ENCODE assay signal across 25 mouse cellular contexts in genomic region chr1:184491252-184491651, GRCm38 (mm10).
"Had no signal": no experiment of that assay in that cellular context is flagged by ENCODE, and none has a peak within 500 bp of the region (broad histone marks: within the 10 kb centered on the region; RNA-seq: fewer than 3 reads in every experiment).

No protein-coding gene starts in this region.

- H3K4me1 ChIP-seq: heart, embryonic 13.5 days; heart, embryonic 15.5 days; hindbrain, embryonic 15.5 days; liver, embryonic 13.5 days had no signal

- H3K27ac ChIP-seq: gastrocnemius, adult 2 months; heart, adult 2 months; heart, embryonic 13.5 days; heart, embryonic 15.5 days; hindbrain, embryonic 13.5 days; hindbrain, embryonic 15.5 days; hindbrain, postnatal 0 days; kidney, embryonic 15.5 days; kidney, postnatal 0 days; limb, embryonic 13.5 days; limb, embryonic 15.5 days; liver, embryonic 13.5 days had no signal

- DNase-seq: gastrocnemius, adult 2 months; gastrocnemius, postnatal 10 days; gastrocnemius, postnatal 25 days; heart, adult 2 months; heart, postnatal 14 days; heart, postnatal 36 days; kidney, adult 11 months; kidney, adult 2 months; kidney, adult 9 months; kidney, postnatal 14 days; kidney, postnatal 36 days; layer of hippocampus, adult 9-11 months; left cerebral cortex, postnatal 4 days; liver, embryonic 13.5 days had no signal

- ATAC-seq: hindbrain, postnatal 0 days; intestine, embryonic 16.5 days had no signal

- H3K27me3 ChIP-seq: heart, embryonic 13.5 days; heart, embryonic 15.5 days; hindbrain, embryonic 13.5 days; hindbrain, embryonic 15.5 days; limb, embryonic 15.5 days; liver, embryonic 13.5 days had no signal

- H3K36me3 ChIP-seq: heart, embryonic 13.5 days; heart, embryonic 15.5 days; hindbrain, embryonic 13.5 days; hindbrain, embryonic 15.5 days; kidney, embryonic 15.5 days; limb, embryonic 13.5 days; limb, embryonic 15.5 days; liver, embryonic 13.5 days had no signal

- H3K9me3 ChIP-seq: heart, embryonic 13.5 days; heart, embryonic 15.5 days; hindbrain, embryonic 13.5 days; hindbrain, embryonic 15.5 days; kidney, embryonic 15.5 days; limb, embryonic 13.5 days; limb, embryonic 15.5 days; liver, embryonic 13.5 days had no signal

- H3K9ac ChIP-seq: heart, embryonic 13.5 days; heart, embryonic 15.5 days; hindbrain, embryonic 13.5 days; hindbrain, embryonic 15.5 days; kidney, embryonic 15.5 days; limb, embryonic 13.5 days; limb, embryonic 15.5 days; liver, embryonic 13.5 days had no signal

- H3K4me3 ChIP-seq: gastrocnemius, adult 2 months; heart, adult 2 months; heart, embryonic 13.5 days; heart, embryonic 15.5 days; hindbrain, embryonic 13.5 days; hindbrain, embryonic 15.5 days; kidney, embryonic 15.5 days; limb, embryonic 13.5 days; limb, embryonic 15.5 days; liver, embryonic 13.5 days had no signal

- H3K4me2 ChIP-seq: heart, embryonic 11.5 days; heart, embryonic 13.5 days; heart, embryonic 15.5 days; hindbrain, embryonic 13.5 days; hindbrain, embryonic 15.5 days; kidney, embryonic 15.5 days; limb, embryonic 13.5 days; limb, embryonic 15.5 days; liver, embryonic 13.5 days had no signal
